Mouse (Mus musculus) A20 (cell line): ENCODE measurements around the gene Ldb3.
A peak's percentile ranks its signal among the peaks of the same experiment; 100 is the strongest.

Experiments used
- DNase-seq: peaks from one replicate; pipeline ENCODE4 v3.0.0-alpha.2; 2011; ENCODE audit warnings: low read depth, low spot score

Gene Ldb3

GRCm38 (mm10) chr14:34590743-34591675 lies 2.5 kb upstream of the Ldb3 start:
- DNase-seq: peak; percentile 16

GRCm38 (mm10) chr14:34590017-34590570 lies 1.6 kb upstream of the Ldb3 start:
- no peak for DNase-seq

- DNase-seq: no peak
Observed at GRCm38 (mm10) chr14:34589185-34589713, 767 bp upstream of the Ldb3 start.

GRCm38 (mm10) chr14:34588005-34588404 lies 477 bp downstream of the Ldb3 start:
- no peak for DNase-seq

- no peak for DNase-seq
Observed at GRCm38 (mm10) chr14:34586871-34587270, 1.6 kb downstream of the Ldb3 start.

GRCm38 (mm10) chr14:34585358-34586105 lies 3.0 kb downstream of the Ldb3 start:
- no peak for DNase-seq

- no peak for DNase-seq
Observed at GRCm38 (mm10) chr14:34582740-34583427, 5.6 kb downstream of the Ldb3 start.

GRCm38 (mm10) chr14:34576858-34577257 lies 11.6 kb downstream of the Ldb3 start:
- no peak for DNase-seq

GRCm38 (mm10) chr14:34574068-34574467 lies 14.4 kb downstream of the Ldb3 start:
- peak; percentile 20 for DNase-seq

GRCm38 (mm10) chr14:34573348-34573913 lies 15.1 kb downstream of the Ldb3 start:
- DNase-seq: no peak

- DNase-seq: no peak
Observed at GRCm38 (mm10) chr14:34571610-34572387, 16.7 kb downstream of the Ldb3 start.

GRCm38 (mm10) chr14:34570903-34571302 lies 17.6 kb downstream of the Ldb3 start:
- no peak for DNase-seq

- peak; percentile 74 for DNase-seq
Observed at GRCm38 (mm10) chr14:34570294-34570693, 18.2 kb downstream of the Ldb3 start.

- DNase-seq: no peak
Observed at GRCm38 (mm10) chr14:34569534-34570194, 18.8 kb downstream of the Ldb3 start.

- no peak for DNase-seq
Observed at GRCm38 (mm10) chr14:34568626-34569025, 19.9 kb downstream of the Ldb3 start.

GRCm38 (mm10) chr14:34567697-34568096 lies 20.8 kb downstream of the Ldb3 start:
- DNase-seq: no peak

- no peak for DNase-seq
Observed at GRCm38 (mm10) chr14:34566530-34566929, 22.0 kb downstream of the Ldb3 start.

- no peak for DNase-seq
Observed at GRCm38 (mm10) chr14:34565711-34566110, 22.8 kb downstream of the Ldb3 start.

- DNase-seq: no peak
Observed at GRCm38 (mm10) chr14:34564646-34565045, 23.8 kb downstream of the Ldb3 start.

GRCm38 (mm10) chr14:34562393-34562792 lies 26.1 kb downstream of the Ldb3 start:
- peak; percentile 21 for DNase-seq
